Mouse (Mus musculus) lung, embryonic 14.5 days (tissue): Measurements from ENCODE around the gene Prc1. TPM values are rescaled to one million over a fixed set of nuclear protein-coding genes. Genes with fewer than 3 reads are reported as not detected.
A peak's percentile ranks its signal among the peaks of the same experiment; 100 is the strongest.

ENCODE experiments used
- ATAC-seq: fragments of 200-750 bp; cut with Nextera tagmentation; 2 replicates; pipeline ENCODE4 v1.8.0; 2017; ENCODE audit warnings: mild to moderate bottlenecking, moderate TSS enrichment, moderate library complexity; ENCODE audit not compliant: insufficient read depth
- DNase-seq: peaks from one replicate; pipeline ENCODE4 v3.0.0-alpha.2; 2015
- H3K27ac ChIP-seq: fragments of 300-500 bp; sonication (generic); 2 replicates; pipeline ENCODE4 v1.5.1; 2014; ENCODE audit warnings: low read depth, mild to moderate bottlenecking, moderate library complexity
- H3K27me3 ChIP-seq: fragments of 300-500 bp; sonication (generic); 2 replicates; pipeline ENCODE4 v1.6.1; 2014; ENCODE audit warnings: low read length, control low read depth; ENCODE audit not compliant: insufficient read depth
- H3K36me3 ChIP-seq: fragments of 300-500 bp; sonication (generic); 2 replicates; pipeline ENCODE4 v1.6.1; 2014; ENCODE audit warnings: control low read depth; ENCODE audit not compliant: insufficient read depth
- H3K4me1 ChIP-seq: fragments of 300-500 bp; sonication (generic); 2 replicates; pipeline ENCODE4 v1.6.1; 2014; ENCODE audit warnings: antibody characterized with exemption, control low read depth; ENCODE audit not compliant: insufficient read depth
- H3K4me2 ChIP-seq: fragments of 300-500 bp; sonication (generic); 2 replicates; pipeline ENCODE4 v1.6.1; 2014; ENCODE audit warnings: mild to moderate bottlenecking
- H3K4me3 ChIP-seq: fragments of 300-500 bp; sonication (generic); 2 replicates; pipeline ENCODE4 v1.5.1; 2014; ENCODE audit warnings: low read depth, low read length
- H3K9ac ChIP-seq: fragments of 300-500 bp; sonication (generic); 2 replicates; pipeline ENCODE4 v1.6.1; 2014
- H3K9me3 ChIP-seq: fragments of 300-500 bp; sonication (generic); 2 replicates; pipeline ENCODE4 v1.6.1; 2016; ENCODE audit warnings: low read depth, low read length, control low read depth
- CTCF ChIP-seq: IDR thresholded peaks from 2 replicates; pipeline ENCODE4 v1.5.1; 2016; ENCODE audit warnings: antibody characterized with exemption, low read depth
- WGBS: fragments of 180-500 bp; shearing (Covaris S2); extraction: QIAGEN DNeasy Blood & Tissue Kit; methylation state at CpG from one replicate; pipeline ENCODE4 v1.1.7; 2014; 5-methylcytosine and 5-hydroxymethylcytosine counted together
- polyA plus RNA-seq: library from polyadenylated mRNA; unstranded; fragments of >200 nt; fragmentation: Nextera tagmentation; extraction: Ambion mirVana; gene quantifications from 2 replicates; pipeline ENCODE4 v1.2.1, GENCODE M21; 2014

Prc1 gene
- polyA plus RNA-seq, 1 experiment from 2014 or later = 206 TPM

DNA sequence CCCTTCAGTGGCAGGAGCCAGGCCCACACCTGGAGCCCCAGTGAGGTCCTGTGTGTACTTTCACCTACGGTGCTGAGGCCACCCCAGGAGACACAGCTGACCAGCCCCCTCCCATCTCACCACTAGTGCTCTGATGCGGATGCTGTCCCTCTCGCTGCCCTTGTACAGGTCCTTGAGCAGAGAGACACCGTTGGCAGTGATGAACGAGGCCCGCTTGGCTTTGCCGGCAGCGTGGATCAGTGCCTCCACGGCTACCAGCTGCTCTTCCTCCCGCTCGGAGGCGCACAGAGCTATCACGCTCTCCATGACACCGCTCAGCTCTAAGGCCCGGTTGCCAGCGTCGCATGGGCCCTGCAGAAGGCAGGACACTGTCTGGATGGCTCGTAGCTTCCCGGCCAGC is 37.2 kb downstream of the Prc1 start:
- no peak overlapping the region for H3K27ac ChIP-seq
- TF ChIP-seq CTCF = no peak
- H3K9ac ChIP-seq = no peak overlapping the region
- DNase-seq = no peak
- no peaks in the 10 kb centered on the region for H3K4me1 ChIP-seq
- H3K9me3 ChIP-seq = no peaks in the 10 kb centered on the region
- H3K4me3 ChIP-seq = no peak overlapping the region
- 87% methylated on average over 19 of the region's 19 CpGs for WGBS
- no peak for ATAC-seq
- H3K27me3 ChIP-seq = no peaks in the 10 kb centered on the region
- peaks cover 98% of the 10 kb centered on the region for H3K36me3 ChIP-seq
- H3K4me2 ChIP-seq = no peak overlapping the region

DNA sequence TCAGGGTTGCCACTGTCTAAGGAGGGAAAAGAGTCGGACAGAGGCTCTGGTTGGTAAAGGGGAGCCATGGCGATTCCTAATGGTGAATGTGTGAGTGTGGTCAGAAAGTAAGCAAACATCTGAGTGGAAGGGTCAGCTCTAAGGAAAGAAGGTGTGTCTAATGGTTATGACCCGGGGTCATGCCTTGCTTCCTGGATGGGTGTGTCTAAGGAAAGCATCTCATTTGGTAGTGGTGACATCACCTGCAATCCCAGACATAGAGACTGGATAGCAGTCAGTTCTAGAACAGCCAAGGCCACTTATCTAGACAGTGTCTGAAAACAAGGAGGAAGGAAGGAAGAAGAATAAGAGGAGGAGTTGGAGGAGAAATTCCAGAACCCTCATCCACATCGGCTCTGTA is 40.6 kb downstream of the Prc1 start:
- H3K36me3 ChIP-seq = peaks cover 79% of the 10 kb centered on the region
- H3K4me1 ChIP-seq = 0 out of 2 replicates have a peak, but pooled peaks cover 10% of the 10 kb centered on the region
- no peaks in the 10 kb centered on the region for H3K27me3 ChIP-seq
- no peak for DNase-seq
- H3K9ac ChIP-seq = no peak overlapping the region
- TF ChIP-seq CTCF = no peak
- no peak overlapping the region for H3K27ac ChIP-seq
- ATAC-seq = no peak
- H3K9me3 ChIP-seq = no peaks in the 10 kb centered on the region
- no peak overlapping the region for H3K4me3 ChIP-seq
- no peak overlapping the region for H3K4me2 ChIP-seq
- WGBS = 77% methylated on average over 4 of the region's 4 CpGs

DNA sequence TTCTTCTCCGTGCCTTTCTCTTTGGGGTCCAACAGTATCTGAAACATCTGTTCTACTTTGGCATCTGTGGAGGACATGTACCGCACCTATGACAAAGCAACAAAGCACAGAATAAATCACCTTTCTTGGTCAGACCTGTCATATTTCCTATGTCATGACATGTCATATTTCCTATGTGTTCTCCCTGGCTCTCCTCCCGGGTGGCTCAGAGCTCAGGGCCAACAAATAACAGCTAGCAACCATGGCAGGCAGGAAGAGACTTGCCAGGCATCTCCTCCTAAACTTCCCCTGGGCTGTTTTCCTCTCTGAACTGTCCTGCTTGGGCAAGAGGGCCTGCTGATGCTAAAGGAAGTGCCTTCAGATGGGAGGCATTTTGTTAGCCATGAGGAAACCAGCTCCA is 42.7 kb downstream of the Prc1 start:
- H3K27me3 ChIP-seq = no peaks in the 10 kb centered on the region
- ATAC-seq = no peak
- DNase-seq = no peak
- H3K9ac ChIP-seq = no peak overlapping the region
- H3K36me3 ChIP-seq = peaks cover 59% of the 10 kb centered on the region
- H3K4me1 ChIP-seq = 0 out of 2 replicates have a peak, but pooled peaks cover 10% of the 10 kb centered on the region
- H3K27ac ChIP-seq = no peak overlapping the region
- no peak overlapping the region for H3K4me3 ChIP-seq
- H3K9me3 ChIP-seq = no peaks in the 10 kb centered on the region
- WGBS = 87% methylated on average over 3 of the region's 3 CpGs
- no peak overlapping the region for H3K4me2 ChIP-seq
- no peak for TF ChIP-seq CTCF

DNA sequence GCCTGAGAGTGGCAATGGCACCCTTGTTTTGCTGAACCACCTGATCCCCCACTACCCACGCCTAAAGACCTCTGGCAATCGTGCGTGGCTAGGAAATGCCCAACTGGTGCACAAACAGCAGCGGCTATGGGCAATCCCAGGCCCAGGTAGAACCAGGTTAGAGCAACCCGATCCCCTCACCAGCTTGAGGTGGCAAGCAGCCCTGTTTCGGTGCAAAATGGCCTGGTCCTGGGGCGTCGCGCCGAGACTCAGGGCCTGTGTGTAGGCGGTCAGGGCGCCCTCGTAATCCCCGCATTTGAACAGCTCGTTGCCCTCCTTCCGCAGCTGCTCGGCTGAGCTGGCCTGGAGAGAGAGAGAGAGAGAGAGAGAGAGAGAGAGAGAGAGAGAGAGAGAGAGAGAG is 45.1 kb downstream of the Prc1 start:
- TF ChIP-seq CTCF = no peak
- Histone ChIP-seq H3K9ac (peak overlapping the region; percentile 68), H3K9me3 (no peaks in the 10 kb centered on the region), H3K36me3 (peaks cover 34% of the 10 kb centered on the region), H3K27ac (no peak overlapping the region), H3K4me1 (0 out of 2 replicates have a peak, but pooled peaks cover 13% of the 10 kb centered on the region), H3K4me2 (peak overlapping the region; percentile 86), H3K4me3 (peak overlapping the region; percentile 62), H3K27me3 (no peaks in the 10 kb centered on the region)
- ATAC-seq = no peak
- WGBS = 6% methylated on average over 17 of the region's 17 CpGs
- DNase-seq = peak; percentile 59

DNA sequence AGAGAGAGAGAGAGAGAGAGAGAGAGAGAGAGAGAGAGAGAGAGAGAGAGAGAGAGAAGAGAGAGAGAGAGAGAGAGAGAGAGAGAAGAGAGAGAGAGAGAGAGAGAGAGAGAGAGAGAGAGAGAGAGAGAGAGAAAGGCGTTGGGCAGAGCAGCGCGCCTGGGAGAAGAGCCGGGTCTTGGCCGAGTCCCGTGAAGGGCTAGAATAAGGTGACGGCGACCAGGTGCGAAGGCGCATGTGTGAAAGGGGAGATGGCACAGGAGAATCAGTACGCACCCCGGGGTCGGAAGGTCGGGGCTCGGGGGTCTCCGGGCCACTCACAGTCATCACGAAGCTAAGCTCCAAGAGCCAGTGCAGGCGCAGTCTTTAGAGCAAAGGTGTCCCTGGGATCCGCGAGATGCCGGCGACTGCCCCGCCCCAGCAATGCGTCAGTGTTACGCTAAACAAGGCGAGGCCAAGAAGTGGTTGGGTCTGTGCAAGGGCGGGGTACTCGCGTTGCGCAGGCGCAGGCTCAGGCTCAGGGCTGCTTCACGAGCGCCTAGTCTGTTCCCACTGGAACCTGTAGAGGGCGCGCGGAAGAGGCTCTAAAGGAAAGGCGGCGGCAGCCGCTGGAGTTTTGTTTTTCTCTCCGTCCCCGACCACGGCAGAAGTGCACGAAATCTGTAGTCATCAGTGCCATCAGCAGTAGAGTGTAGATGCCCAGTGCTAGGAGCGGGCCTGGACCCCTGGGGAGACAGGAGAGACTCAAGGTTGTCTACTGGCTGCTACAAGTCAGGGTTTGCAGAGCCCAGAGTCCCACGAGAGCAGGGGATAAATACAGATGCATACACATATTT is 45.8 kb downstream of the Prc1 start:
- TF ChIP-seq CTCF = peak; percentile 89
- Histone ChIP-seq H3K4me3 (peak overlapping the region; percentile 62), H3K9ac (peak overlapping the region; percentile 66), H3K27me3 (no peaks in the 10 kb centered on the region), H3K4me1 (0 out of 2 replicates have a peak, but pooled peaks cover 13% of the 10 kb centered on the region), H3K4me2 (peak overlapping the region; percentile 86), H3K36me3 (peaks cover 28% of the 10 kb centered on the region), H3K9me3 (no peaks in the 10 kb centered on the region), H3K27ac (peak overlapping the region; percentile 92)
- DNase-seq (peak; percentile 100), ATAC-seq (peak; percentile 98)
- WGBS = under 1% methylated on average over 45 of the region's 45 CpGs

DNA sequence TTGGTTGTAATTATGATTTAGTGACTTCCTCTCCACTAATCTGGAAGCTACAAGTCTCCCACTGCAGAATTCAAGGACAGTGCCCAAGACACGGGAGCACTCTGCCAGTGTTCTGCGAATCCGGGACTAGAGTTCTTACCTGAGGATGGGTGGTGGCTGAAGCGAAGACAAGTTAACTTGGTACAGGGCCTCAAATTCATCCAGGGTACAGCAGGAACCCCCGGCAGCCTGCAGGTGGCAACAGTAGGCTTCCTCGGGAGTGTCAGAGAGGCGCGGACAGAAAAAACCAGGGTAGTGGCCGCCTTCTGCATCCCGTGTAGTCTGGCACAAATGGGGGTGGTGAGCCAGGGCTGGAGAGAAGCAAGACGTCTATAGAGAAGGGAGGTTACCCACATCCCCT is 46.5 kb downstream of the Prc1 start, which contains the start of gene Unc45a:
Unc45a (minus strand) TSS at position 213 of the 400 bp plus-strand sequence.
- 2% methylated on average over 11 of the region's 11 CpGs for WGBS
- Histone ChIP-seq H3K9ac (peak within 1 kb of the TSS; percentile 66), H3K27ac (peak within 1 kb of the TSS; percentile 92), H3K36me3 (peaks cover 20% of the 10 kb centered on the region), H3K4me3 (peak within 1 kb of the TSS; percentile 62), H3K4me1 (0 out of 2 replicates have a peak, but pooled peaks cover 13% of the 10 kb centered on the region), H3K4me2 (peak within 1 kb of the TSS; percentile 86), H3K27me3 (no peaks in the 10 kb centered on the region), H3K9me3 (no peaks in the 10 kb centered on the region)
- peak; percentile 87 for DNase-seq
- peak; percentile 60 for ATAC-seq
- TF ChIP-seq CTCF = peak; percentile 79

DNA sequence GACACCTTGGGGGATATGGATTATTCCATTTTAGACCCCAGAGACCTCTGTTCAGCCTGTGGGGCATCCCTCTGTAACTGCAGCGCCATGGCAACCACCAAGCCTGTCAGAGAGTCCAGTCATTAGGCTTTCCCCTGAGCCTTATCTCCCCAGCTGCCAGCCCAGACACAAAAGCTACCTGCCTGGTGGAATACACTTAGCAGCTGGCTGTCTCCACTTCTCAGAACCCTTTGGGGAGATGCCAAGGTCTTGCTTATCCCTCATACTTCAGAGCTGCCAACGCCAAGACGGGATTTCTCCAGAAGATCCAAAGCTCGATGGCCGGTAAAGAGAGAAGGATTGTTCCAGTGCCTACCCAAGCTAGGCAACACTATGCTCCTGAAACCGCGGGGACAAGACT is 47.5 kb downstream of the Prc1 start:
- no peaks in the 10 kb centered on the region for H3K27me3 ChIP-seq
- H3K4me2 ChIP-seq = no peak overlapping the region
- H3K9ac ChIP-seq = no peak overlapping the region
- no peak for TF ChIP-seq CTCF
- no peaks in the 10 kb centered on the region for H3K9me3 ChIP-seq
- ATAC-seq (no peak), DNase-seq (no peak)
- H3K4me1 ChIP-seq = peaks cover 15% of the 10 kb centered on the region; the same call in 1 of the 2 replicates
- 71% methylated on average over 7 of the region's 7 CpGs for WGBS
- H3K27ac ChIP-seq = no peak overlapping the region
- no peak overlapping the region for H3K4me3 ChIP-seq
- H3K36me3 ChIP-seq = peaks cover 10% of the 10 kb centered on the region; the same call in 1 of the 2 replicates
